Mouse (Mus musculus) neural tube, embryonic 15.5 days (tissue): ENCODE results near the gene Ica1l. TPM values are rescaled to one million over a fixed set of nuclear protein-coding genes. Genes with fewer than 3 reads are reported as not detected.

Experiments used
- ATAC-seq: fragments of 200-750 bp; cut with Nextera tagmentation; 2 replicates; pipeline ENCODE4 v1.8.0; 2017; ENCODE audit warnings: mild to moderate bottlenecking, moderate TSS enrichment, moderate library complexity; ENCODE audit not compliant: low FRiP score
- H3K27ac ChIP-seq: fragments of 300-500 bp; sonication (generic); replicated peaks from 2 replicates; pipeline ENCODE4 v1.5.1; 2015; ENCODE audit warnings: mild to moderate bottlenecking, inconsistent platforms
- H3K27me3 ChIP-seq: fragments of 300-500 bp; sonication (generic); replicated peaks from 2 replicates; pipeline ENCODE4 v1.6.1; 2015; ENCODE audit warnings: inconsistent platforms
- H3K36me3 ChIP-seq: fragments of 300-500 bp; sonication (generic); 2 replicates; pipeline ENCODE4 v1.6.1; 2015; ENCODE audit warnings: inconsistent platforms
- H3K4me1 ChIP-seq: fragments of 300-500 bp; sonication (generic); 2 replicates; pipeline ENCODE4 v1.6.1; 2015; ENCODE audit warnings: inconsistent platforms
- H3K4me2 ChIP-seq: fragments of 300-500 bp; sonication (generic); 2 replicates; pipeline ENCODE4 v1.6.1; 2015; ENCODE audit warnings: inconsistent platforms, mild to moderate bottlenecking, moderate library complexity
- H3K4me3 ChIP-seq: fragments of 300-500 bp; sonication (generic); replicated peaks from 2 replicates; pipeline ENCODE4 v1.5.1; 2015; ENCODE audit warnings: mild to moderate bottlenecking, inconsistent platforms
- H3K9ac ChIP-seq: fragments of 300-500 bp; sonication (generic); replicated peaks from 2 replicates; pipeline ENCODE4 v1.6.1; 2015; ENCODE audit warnings: mild to moderate bottlenecking, inconsistent platforms
- H3K9me3 ChIP-seq: fragments of 300-500 bp; sonication (generic); replicated peaks from 2 replicates; pipeline ENCODE4 v1.6.1; 2016; ENCODE audit warnings: inconsistent platforms
- WGBS: fragments of 180-500 bp; shearing (Covaris S2); methylation state at CpG from one replicate; pipeline ENCODE4 v1.1.7; 2015; ENCODE audit warnings: mixed read lengths; 5-methylcytosine and 5-hydroxymethylcytosine counted together
- polyA plus RNA-seq: library from polyadenylated mRNA; unstranded; fragments of >200 nt; fragmentation: Nextera tagmentation; extraction: Ambion mirVana; gene quantifications from 2 replicates; pipeline ENCODE4 v1.2.1, GENCODE M21; 2015

The Ica1l gene
- polyA plus RNA-seq, 1 experiment from 2014 or later, result 50.2 TPM

DNA sequence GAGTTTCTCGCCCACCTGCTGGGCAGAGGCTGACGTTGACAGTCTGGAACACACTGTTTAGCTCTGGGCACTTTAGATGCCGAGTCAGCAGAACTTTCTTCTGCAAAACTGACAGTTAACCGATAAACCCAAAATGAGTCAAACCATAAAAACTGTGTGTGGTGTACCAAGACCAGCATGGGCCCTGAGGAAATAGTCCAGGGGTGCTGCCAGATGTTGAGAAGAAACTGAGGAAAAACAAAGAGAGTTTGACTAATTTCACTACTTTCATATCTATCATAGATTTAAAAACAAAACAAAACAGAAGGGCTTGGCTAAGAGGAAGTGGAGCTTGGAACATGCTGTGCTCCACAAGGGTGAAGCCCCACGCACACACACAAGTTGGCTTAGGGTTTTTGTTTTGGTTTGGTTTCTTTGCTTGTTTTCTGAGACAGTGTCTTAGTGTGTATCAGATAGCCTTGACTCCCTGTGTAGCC, 26.8 kb downstream of the Ica1l start:
- H3K4me2 ChIP-seq, result no peak overlapping the region
- no peaks in the 10 kb centered on the region for H3K27me3 ChIP-seq
- H3K9me3 ChIP-seq, result no peaks in the 10 kb centered on the region
- H3K36me3 ChIP-seq, result no peaks in the 10 kb centered on the region
- H3K4me3 ChIP-seq, result no peak overlapping the region
- no peak overlapping the region for H3K27ac ChIP-seq
- WGBS, result 69% methylated on average over 5 of the region's 5 CpGs
- no peak overlapping the region for H3K9ac ChIP-seq
- no peaks in the 10 kb centered on the region for H3K4me1 ChIP-seq
- no peak for ATAC-seq

DNA sequence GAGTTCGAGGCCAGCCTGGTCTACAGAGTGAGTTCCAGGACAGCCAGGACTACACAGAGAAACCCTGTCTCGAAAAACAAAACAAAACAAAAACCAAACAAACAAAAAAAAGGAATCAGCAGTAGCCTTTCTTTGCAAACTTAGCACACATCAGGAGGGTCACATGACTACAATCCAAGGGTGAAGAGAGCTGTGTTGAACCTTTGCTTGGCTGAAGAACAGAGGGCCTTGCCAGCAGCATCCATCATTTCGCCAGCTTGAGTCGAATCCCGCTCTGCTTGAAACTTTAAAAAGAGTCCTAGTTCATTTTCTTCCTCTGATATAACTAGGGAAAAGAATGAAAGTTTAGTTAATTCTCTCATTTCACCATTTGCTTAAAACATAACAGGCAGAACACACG, 27.5 kb downstream of the Ica1l start:
- H3K9ac ChIP-seq, result no peak overlapping the region
- H3K4me1 ChIP-seq, result no peaks in the 10 kb centered on the region
- H3K4me3 ChIP-seq, result no peak overlapping the region
- H3K27ac ChIP-seq, result no peak overlapping the region
- 87% methylated on average over 6 of the region's 6 CpGs for WGBS
- H3K27me3 ChIP-seq, result no peaks in the 10 kb centered on the region
- no peaks in the 10 kb centered on the region for H3K9me3 ChIP-seq
- ATAC-seq, result no peak
- H3K36me3 ChIP-seq, result no peaks in the 10 kb centered on the region
- no peak overlapping the region for H3K4me2 ChIP-seq

DNA sequence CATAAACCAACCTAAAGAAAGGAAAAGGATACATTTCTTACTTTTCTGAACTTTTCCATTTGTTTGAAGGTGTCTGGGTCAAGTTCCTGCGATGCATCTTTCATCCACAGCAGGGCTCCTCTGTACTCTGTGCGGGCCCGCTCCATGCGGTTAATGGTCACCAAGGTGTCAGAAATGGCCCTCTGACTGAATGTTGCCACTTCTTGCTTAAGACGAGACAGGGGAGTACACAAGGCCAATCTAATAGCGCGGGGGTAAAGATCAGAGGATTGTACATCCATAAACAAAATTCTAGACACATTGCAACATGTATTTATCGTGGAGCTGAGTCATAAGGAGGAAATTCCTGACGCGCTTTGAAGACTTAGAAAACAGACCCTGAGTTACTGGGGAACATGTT, 29.2 kb downstream of the Ica1l start:
- WGBS, result 92% methylated on average over 10 of the region's 10 CpGs
- no peak overlapping the region for H3K4me3 ChIP-seq
- H3K9ac ChIP-seq, result no peak overlapping the region
- H3K9me3 ChIP-seq, result no peaks in the 10 kb centered on the region
- ATAC-seq, result no peak
- no peak overlapping the region for H3K4me2 ChIP-seq
- H3K4me1 ChIP-seq, result no peaks in the 10 kb centered on the region
- no peaks in the 10 kb centered on the region for H3K27me3 ChIP-seq
- no peak overlapping the region for H3K27ac ChIP-seq
- H3K36me3 ChIP-seq, result 0 out of 2 replicates have a peak, but pooled peaks cover 2% of the 10 kb centered on the region

DNA sequence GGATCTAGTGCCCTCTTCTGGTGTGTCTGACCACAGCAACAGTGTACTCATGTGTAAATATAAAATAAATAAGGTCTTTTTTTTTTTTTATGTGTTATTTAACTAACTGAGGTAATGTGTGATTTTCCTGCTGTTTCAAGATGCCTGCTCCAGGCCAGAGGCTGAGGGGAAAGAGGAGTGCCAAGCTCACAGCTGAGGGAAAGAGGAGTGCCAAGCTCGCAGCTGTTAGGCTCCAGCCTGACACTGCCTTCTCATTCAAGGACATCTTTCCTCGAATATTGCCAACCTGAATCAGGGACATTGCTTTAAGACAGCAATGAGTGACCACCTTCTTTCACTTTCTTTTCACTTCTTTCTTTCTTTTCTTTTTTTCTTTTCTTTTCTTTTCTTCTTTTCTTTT, 34.2 kb downstream of the Ica1l start:
- no peak overlapping the region for H3K4me3 ChIP-seq
- H3K27me3 ChIP-seq, result no peaks in the 10 kb centered on the region
- no peaks in the 10 kb centered on the region for H3K9me3 ChIP-seq
- H3K9ac ChIP-seq, result no peak overlapping the region
- H3K27ac ChIP-seq, result no peak overlapping the region
- H3K36me3 ChIP-seq, result peaks cover 2% of the 10 kb centered on the region; the same call in 1 of the 2 replicates
- ATAC-seq, result no peak
- H3K4me1 ChIP-seq, result no peaks in the 10 kb centered on the region
- no peak overlapping the region for H3K4me2 ChIP-seq
- WGBS, result 69% methylated on average over 2 of the region's 2 CpGs

DNA sequence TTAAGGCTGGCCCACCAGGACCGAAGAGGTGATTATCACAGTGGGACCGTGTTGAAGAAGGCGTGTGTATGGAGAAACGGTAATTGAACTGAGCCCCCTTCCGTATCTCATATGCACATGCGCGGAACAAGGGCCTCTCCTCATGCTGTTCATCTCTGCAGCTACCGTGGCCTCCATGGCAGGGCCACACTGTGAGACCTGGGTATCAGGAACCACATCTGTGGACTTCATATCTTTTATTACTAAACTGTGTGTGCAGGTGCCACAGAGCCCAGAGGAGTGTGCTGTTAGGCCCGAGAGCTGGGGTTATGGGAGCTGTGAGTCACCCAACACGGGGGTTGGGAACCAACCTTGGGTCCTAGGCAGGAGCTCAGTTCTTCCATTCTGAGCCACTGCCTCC, 35.6 kb downstream of the Ica1l start:
- Histone ChIP-seq H3K27me3 (no peaks in the 10 kb centered on the region), H3K36me3 (peaks cover 6% of the 10 kb centered on the region; the same call in 1 of the 2 replicates), H3K4me1 (no peaks in the 10 kb centered on the region), H3K4me3 (no peak overlapping the region), H3K9ac (no peak overlapping the region), H3K9me3 (no peaks in the 10 kb centered on the region), H3K27ac (no peak overlapping the region), H3K4me2 (no peak overlapping the region)
- no peak for ATAC-seq
- WGBS, result 91% methylated on average over 10 of the region's 10 CpGs

DNA sequence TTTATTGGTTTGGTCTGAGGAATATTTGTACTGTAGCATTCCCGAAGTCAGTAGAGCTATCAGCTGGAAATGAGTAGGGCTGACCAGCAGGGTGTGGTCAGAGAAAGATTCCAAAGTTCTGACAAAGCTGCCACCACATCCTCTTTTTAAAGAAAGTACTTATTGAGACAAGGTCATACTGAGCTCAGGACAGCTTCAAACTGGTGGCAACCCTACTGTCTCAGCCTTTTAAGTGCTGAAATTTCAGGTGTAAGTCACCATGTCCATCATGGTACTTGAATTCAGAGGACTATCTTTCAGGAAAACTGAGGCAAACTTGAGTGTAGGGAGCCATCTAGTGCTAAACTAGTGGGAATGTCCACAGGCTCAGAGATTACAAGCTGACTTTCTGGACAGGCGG, 42.7 kb downstream of the Ica1l start:
- H3K27me3 ChIP-seq, result no peaks in the 10 kb centered on the region
- H3K4me2 ChIP-seq, result no peak overlapping the region
- no peaks in the 10 kb centered on the region for H3K9me3 ChIP-seq
- no peak overlapping the region for H3K4me3 ChIP-seq
- WGBS, result 64% methylated on average over 2 of the region's 2 CpGs
- no peak for ATAC-seq
- H3K4me1 ChIP-seq, result no peaks in the 10 kb centered on the region
- H3K27ac ChIP-seq, result no peak overlapping the region
- no peak overlapping the region for H3K9ac ChIP-seq
- peaks cover 4% of the 10 kb centered on the region; the same call in 1 of the 2 replicates for H3K36me3 ChIP-seq

DNA sequence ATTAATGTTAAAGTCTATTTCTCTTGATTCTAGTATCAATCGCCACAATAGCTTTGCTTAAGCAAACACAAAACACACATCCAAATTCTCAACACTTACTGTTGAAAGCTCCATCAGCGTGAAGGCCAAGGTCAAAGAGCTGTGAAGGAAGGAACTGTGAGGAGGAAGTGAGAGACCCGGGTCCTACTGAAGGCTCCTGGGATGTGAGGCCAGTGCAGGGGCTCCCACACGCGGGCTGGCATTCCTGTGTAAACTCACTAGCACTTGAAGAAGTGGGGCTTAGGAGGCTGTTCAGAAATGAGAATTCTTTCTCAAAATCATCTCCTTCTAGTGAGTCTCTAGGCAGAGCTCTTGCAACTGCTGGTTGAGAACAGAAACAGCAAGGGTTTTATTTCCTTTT, 45.6 kb downstream of the Ica1l start:
- 77% methylated on average over 5 of the region's 5 CpGs for WGBS
- Histone ChIP-seq H3K27me3 (no peaks in the 10 kb centered on the region), H3K9ac (no peak overlapping the region), H3K4me3 (no peak overlapping the region), H3K36me3 (peaks cover 11% of the 10 kb centered on the region), H3K9me3 (no peaks in the 10 kb centered on the region), H3K4me1 (no peaks in the 10 kb centered on the region), H3K27ac (no peak overlapping the region), H3K4me2 (no peak overlapping the region)
- ATAC-seq, result no peak

DNA sequence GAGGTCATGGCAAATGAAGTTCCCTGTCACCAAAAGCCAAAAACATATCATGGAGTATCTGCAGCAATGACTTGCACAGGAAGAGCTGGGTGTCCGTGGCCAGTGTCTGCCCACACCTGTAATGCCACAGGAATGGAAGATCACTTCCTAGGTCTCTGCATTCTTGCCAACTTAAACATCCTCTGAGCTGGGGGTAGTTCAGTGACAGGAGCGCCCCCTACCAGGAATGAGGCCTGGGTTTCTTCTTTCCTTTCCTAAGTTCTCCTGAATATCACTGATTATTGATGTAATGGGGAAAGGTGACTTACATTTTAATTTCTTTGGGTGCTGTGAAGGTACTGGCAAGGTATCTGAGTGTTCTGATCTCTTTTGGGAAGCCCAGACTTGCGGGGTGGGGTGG, 47.3 kb downstream of the Ica1l start:
- H3K27ac ChIP-seq, result no peak overlapping the region
- H3K4me1 ChIP-seq, result no peaks in the 10 kb centered on the region
- peaks cover 24% of the 10 kb centered on the region for H3K36me3 ChIP-seq
- no peak overlapping the region for H3K4me2 ChIP-seq
- no peak overlapping the region for H3K9ac ChIP-seq
- no peak overlapping the region for H3K4me3 ChIP-seq
- no peaks in the 10 kb centered on the region for H3K27me3 ChIP-seq
- ATAC-seq, result no peak
- H3K9me3 ChIP-seq, result no peaks in the 10 kb centered on the region
- WGBS, result 55% methylated on average over 3 of the region's 3 CpGs

DNA sequence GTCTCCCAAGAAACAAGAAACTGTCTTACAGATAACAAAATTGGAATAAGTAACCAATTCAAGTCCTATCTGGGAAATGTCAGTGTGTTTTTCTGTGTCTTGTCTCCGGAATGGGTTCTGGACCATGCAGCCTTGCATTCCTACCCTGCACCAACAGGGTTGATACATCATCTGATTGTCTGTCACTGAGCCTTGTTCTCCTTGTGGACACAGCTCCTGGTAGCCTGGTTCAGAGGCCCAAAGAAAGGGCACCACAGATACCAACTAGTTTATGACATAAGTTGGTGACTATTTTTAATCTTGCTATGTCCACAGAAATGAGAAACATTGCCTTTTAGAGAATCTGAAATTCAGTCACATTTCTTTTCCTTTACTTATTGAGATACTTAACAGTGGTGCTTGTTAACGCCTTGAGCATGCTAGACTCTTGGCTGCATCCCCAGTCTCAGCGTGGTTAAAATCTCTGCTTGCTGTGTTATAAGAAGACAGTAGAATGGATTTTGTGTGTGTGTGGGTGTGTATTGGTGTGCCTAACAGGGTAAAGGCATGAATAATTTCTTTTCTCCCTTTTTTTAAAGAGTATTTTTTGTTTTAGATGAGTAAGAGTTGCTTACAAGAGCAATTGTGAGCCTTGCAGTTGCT, 55.5 kb downstream of the Ica1l start:
- H3K9ac ChIP-seq, result no peak overlapping the region
- WGBS, result 93% methylated on average over 3 of the region's 3 CpGs
- no peak overlapping the region for H3K27ac ChIP-seq
- no peak for ATAC-seq
- peaks cover 49% of the 10 kb centered on the region for H3K36me3 ChIP-seq
- H3K9me3 ChIP-seq, result no peaks in the 10 kb centered on the region
- no peak overlapping the region for H3K4me3 ChIP-seq
- H3K27me3 ChIP-seq, result no peaks in the 10 kb centered on the region
- no peaks in the 10 kb centered on the region for H3K4me1 ChIP-seq
- H3K4me2 ChIP-seq, result no peak overlapping the region

DNA sequence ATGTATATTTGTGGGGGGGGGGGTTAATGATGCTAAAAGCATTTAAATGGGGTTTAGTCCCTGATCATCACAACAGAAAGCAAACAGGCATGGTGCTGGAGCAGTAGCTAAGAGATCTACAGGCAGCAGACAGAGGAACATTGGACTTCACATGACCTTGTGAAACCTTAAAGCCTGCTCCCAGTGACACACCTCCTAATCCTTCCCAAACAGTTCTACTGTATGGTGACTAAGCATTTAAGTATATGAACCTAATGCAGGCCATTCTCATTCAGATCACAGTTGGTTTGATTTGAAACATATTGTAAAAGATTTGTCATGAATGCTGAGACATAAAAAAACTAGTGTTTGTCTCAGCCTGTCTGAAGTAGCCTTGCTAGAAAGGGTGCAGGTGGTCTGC, 56.4 kb downstream of the Ica1l start:
- Histone ChIP-seq H3K4me1 (no peaks in the 10 kb centered on the region), H3K9ac (no peak overlapping the region), H3K4me3 (no peak overlapping the region), H3K4me2 (no peak overlapping the region), H3K27me3 (no peaks in the 10 kb centered on the region), H3K36me3 (peaks cover 50% of the 10 kb centered on the region), H3K9me3 (no peaks in the 10 kb centered on the region), H3K27ac (no peak overlapping the region)
- no peak for ATAC-seq

DNA sequence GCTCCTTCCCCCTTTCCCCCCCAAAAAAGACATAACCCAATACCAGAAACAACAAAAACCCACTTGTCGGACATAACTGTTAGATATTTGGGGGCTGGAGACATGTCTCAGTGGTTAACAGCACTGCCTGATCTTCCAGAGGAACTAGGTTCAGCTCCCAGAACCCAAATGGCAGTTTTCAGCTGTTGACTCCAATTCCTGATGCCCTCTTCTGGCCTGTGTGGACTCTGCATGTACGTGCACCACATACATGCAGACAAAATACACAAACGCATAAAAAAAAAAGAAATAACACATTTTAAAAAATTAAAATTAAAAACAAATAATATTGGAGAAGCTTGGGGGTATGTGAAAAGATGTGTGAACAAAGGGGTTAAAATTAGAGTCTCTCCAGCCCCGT, 75.7 kb downstream of the Ica1l start:
- Histone ChIP-seq H3K27ac (no peak overlapping the region), H3K9me3 (no peaks in the 10 kb centered on the region), H3K4me2 (no peak overlapping the region), H3K36me3 (peaks cover 45% of the 10 kb centered on the region), H3K9ac (no peak overlapping the region), H3K4me3 (no peak overlapping the region), H3K4me1 (no peaks in the 10 kb centered on the region), H3K27me3 (no peaks in the 10 kb centered on the region)
- no peak for ATAC-seq
- WGBS, result 89% methylated on average over 4 of the region's 4 CpGs

DNA sequence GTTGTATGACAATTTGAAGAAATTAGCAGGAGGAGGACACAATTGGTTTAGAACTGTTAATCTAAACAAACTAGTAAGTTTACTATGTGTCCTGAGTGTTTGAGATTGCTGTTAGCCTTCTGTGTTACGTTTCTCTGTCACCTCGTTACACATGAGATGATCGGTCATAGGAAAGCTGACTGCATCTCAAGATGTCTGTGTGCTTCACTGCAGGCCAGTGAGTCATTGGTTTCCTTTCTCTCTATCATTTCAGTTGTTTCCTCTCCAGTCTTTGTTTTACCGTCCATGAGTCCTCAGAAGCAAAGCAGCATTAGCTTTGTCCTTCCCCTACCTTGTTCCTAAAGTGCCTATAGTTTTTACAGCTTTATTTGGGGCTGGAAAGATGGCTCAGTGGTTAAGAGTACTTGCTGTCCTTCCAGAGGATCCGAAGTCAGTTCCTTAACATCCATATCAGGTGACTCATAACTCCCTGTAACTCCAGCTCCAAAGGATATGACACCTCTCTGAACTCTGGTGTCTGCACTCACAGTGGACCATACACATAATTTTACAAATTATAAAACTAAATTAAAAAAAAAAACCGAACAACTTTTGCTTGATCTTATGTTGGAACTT, 76.7 kb downstream of the Ica1l start:
- H3K4me3 ChIP-seq, result no peak overlapping the region
- 83% methylated on average over 6 of the region's 6 CpGs for WGBS
- no peak for ATAC-seq
- no peaks in the 10 kb centered on the region for H3K4me1 ChIP-seq
- no peaks in the 10 kb centered on the region for H3K27me3 ChIP-seq
- H3K27ac ChIP-seq, result no peak overlapping the region
- H3K9ac ChIP-seq, result no peak overlapping the region
- H3K4me2 ChIP-seq, result no peak overlapping the region
- H3K36me3 ChIP-seq, result peaks cover 44% of the 10 kb centered on the region
- H3K9me3 ChIP-seq, result no peaks in the 10 kb centered on the region
